Mouse (Mus musculus) midbrain, embryonic 11.5 days (tissue): ENCODE measurements around the gene Baz2a. TPM values are rescaled to one million over a fixed set of nuclear protein-coding genes. Genes with fewer than 3 reads are reported as not detected.

ENCODE experiments used
- ATAC-seq: fragments of 200-750 bp; cut with Nextera tagmentation; 2 replicates; pipeline ENCODE4 v1.8.0; 2017; ENCODE audit warnings: moderate TSS enrichment, moderate library complexity; ENCODE audit not compliant: low FRiP score
- DNase-seq: peaks from one replicate; pipeline ENCODE4 v3.0.0; 2015; ENCODE audit warnings: low spot score; ENCODE audit errors: missing footprints
- H3K27ac ChIP-seq: fragments of 300-500 bp; sonication (generic); 2 replicates; pipeline ENCODE4 v1.5.1; 2014; ENCODE audit warnings: low read depth, low read length
- H3K27me3 ChIP-seq: fragments of 300-500 bp; sonication (generic); 2 replicates; pipeline ENCODE4 v1.6.1; 2014; ENCODE audit warnings: mild to moderate bottlenecking, low read length, moderate library complexity, mixed read lengths; ENCODE audit not compliant: control insufficient read depth, insufficient read depth
- H3K36me3 ChIP-seq: fragments of 300-500 bp; sonication (generic); 2 replicates; pipeline ENCODE4 v1.6.1; 2014; ENCODE audit warnings: mild to moderate bottlenecking, low read length, moderate library complexity, mixed read lengths; ENCODE audit not compliant: control insufficient read depth, insufficient read depth
- H3K4me1 ChIP-seq: fragments of 300-500 bp; sonication (generic); 2 replicates; pipeline ENCODE4 v1.6.1; 2014; ENCODE audit warnings: low read length; ENCODE audit not compliant: control insufficient read depth, insufficient read depth
- H3K4me2 ChIP-seq: fragments of 300-500 bp; sonication (generic); 2 replicates; pipeline ENCODE4 v1.6.1; 2014; ENCODE audit warnings: mild to moderate bottlenecking, moderate library complexity
- H3K4me3 ChIP-seq: fragments of 300-500 bp; sonication (generic); 2 replicates; pipeline ENCODE4 v1.5.1; 2014; ENCODE audit warnings: low read depth, low read length
- H3K9ac ChIP-seq: fragments of 300-500 bp; sonication (generic); 2 replicates; pipeline ENCODE4 v1.6.1; 2014; ENCODE audit warnings: low read length
- H3K9me3 ChIP-seq: fragments of 300-500 bp; sonication (generic); 2 replicates; pipeline ENCODE4 v1.6.1; 2016; ENCODE audit warnings: low read length; ENCODE audit not compliant: control insufficient read depth
- WGBS: fragments of 180-500 bp; shearing (Covaris S2); extraction: QIAGEN DNeasy Blood & Tissue Kit; methylation state at CpG from one replicate; pipeline ENCODE4 v1.1.7; 2014; 5-methylcytosine and 5-hydroxymethylcytosine counted together
- polyA plus RNA-seq: library from polyadenylated mRNA; unstranded; fragments of >200 nt; fragmentation: Nextera tagmentation; extraction: Ambion mirVana; gene quantifications from 2 replicates; pipeline ENCODE4 v1.2.1, GENCODE M21; 2014

Baz2a gene
- polyA plus RNA-seq, 1 experiment from 2014 or later, result 21.0 TPM

DNA sequence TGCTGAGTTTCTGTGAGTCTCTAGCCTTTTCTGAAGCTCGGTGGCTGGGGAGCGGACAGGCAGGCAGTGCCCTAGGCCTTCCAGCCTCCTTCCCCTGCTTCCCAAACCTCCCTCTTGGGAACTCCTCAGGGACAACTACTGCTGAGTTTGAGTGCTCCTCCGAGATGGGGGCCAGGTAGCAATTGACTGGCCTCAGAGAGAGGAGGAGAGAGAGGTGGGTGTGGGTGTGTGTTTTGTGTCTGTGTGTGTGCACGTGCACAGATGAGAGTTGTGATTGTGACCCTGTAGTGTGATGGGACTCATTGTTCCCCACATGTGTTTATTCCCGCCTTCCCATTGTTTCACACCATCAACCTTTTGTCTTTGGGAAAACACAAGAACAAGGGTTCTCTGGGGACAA lies 36.1 kb downstream of the Baz2a start:
- no peak overlapping the region for H3K9ac ChIP-seq
- no peak for ATAC-seq
- DNase-seq, result no peak
- H3K4me2 ChIP-seq, result no peak overlapping the region
- H3K4me3 ChIP-seq, result no peak overlapping the region
- 84% methylated on average over 5 of the region's 5 CpGs for WGBS
- H3K27me3 ChIP-seq, result no peaks in the 10 kb centered on the region
- H3K27ac ChIP-seq, result no peak overlapping the region
- no peaks in the 10 kb centered on the region for H3K9me3 ChIP-seq
- no peaks in the 10 kb centered on the region for H3K4me1 ChIP-seq
- peaks cover 42% of the 10 kb centered on the region for H3K36me3 ChIP-seq

DNA sequence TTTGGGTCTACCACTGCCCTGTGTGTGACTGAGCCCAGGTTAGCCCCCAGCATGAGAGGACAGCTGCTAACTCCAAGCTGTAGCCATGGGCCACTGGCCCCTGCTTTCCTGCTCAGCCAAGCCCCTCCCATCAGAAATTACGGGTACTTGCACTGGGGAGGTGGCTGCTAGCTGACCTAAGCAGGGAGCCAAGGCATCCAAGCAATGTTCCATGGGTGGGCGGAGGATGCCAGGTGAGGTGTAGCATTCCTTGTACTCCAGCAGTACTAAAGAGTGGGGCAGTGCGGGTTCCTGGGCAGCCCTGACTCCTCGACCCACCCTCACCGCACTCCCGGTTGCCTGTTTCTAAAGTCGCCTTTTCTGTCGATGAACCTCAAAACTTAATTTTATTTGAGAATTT lies 36.8 kb downstream of the Baz2a start:
- 93% methylated on average over 8 of the region's 8 CpGs for WGBS
- no peak overlapping the region for H3K9ac ChIP-seq
- peaks cover 38% of the 10 kb centered on the region for H3K36me3 ChIP-seq
- H3K4me2 ChIP-seq, result no peak overlapping the region
- DNase-seq, result no peak
- H3K4me3 ChIP-seq, result no peak overlapping the region
- H3K9me3 ChIP-seq, result no peaks in the 10 kb centered on the region
- no peak overlapping the region for H3K27ac ChIP-seq
- H3K27me3 ChIP-seq, result no peaks in the 10 kb centered on the region
- ATAC-seq, result no peak
- no peaks in the 10 kb centered on the region for H3K4me1 ChIP-seq

DNA sequence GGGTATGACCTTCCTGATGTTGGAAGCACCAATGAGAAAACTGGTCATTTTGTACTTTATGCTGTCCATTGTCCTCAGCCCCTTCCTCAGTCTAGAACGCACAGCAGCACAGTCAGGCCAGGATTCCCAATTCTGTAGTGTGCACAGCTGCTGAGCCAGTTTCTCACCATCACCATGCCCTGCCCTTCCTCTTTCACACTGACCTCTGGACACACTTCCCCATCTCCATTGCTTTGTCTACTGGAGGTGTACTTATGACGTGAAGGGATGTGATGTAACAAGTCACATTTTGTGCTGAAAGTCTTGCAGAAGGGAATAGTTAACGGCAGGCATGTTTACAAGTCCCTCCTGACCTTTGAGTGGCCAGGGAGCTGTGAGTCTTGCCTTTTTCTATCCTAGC lies 39.9 kb downstream of the Baz2a start:
- ATAC-seq (no peak), DNase-seq (no peak)
- H3K4me1 ChIP-seq, result no peaks in the 10 kb centered on the region
- no peak overlapping the region for H3K9ac ChIP-seq
- peaks cover 14% of the 10 kb centered on the region for H3K36me3 ChIP-seq
- no peaks in the 10 kb centered on the region for H3K27me3 ChIP-seq
- no peak overlapping the region for H3K4me3 ChIP-seq
- H3K27ac ChIP-seq, result no peak overlapping the region
- no peak overlapping the region for H3K4me2 ChIP-seq
- WGBS, result 72% methylated on average over 3 of the region's 3 CpGs
- no peaks in the 10 kb centered on the region for H3K9me3 ChIP-seq

DNA sequence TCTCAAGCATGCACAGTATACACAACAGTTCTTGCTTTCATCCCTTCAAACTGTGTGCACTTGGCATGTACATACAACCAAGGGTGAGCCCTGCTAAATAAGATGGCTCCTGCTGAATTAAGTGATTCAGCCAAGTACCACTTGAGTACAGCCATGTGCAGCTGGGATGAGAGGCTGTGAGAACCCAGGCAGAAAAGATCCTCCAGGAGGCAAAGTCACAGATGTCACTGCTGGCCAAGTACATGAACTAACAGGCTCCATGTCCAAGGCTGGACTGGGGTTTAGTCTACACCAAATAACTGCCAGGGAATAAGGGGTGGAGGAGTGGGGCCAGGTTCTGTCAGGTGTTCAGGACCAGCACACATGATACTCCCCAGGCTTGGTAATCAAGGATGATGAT lies 40.4 kb downstream of the Baz2a start:
- Histone ChIP-seq H3K27ac (no peak overlapping the region), H3K36me3 (peaks cover 10% of the 10 kb centered on the region), H3K4me2 (no peak overlapping the region)

DNA sequence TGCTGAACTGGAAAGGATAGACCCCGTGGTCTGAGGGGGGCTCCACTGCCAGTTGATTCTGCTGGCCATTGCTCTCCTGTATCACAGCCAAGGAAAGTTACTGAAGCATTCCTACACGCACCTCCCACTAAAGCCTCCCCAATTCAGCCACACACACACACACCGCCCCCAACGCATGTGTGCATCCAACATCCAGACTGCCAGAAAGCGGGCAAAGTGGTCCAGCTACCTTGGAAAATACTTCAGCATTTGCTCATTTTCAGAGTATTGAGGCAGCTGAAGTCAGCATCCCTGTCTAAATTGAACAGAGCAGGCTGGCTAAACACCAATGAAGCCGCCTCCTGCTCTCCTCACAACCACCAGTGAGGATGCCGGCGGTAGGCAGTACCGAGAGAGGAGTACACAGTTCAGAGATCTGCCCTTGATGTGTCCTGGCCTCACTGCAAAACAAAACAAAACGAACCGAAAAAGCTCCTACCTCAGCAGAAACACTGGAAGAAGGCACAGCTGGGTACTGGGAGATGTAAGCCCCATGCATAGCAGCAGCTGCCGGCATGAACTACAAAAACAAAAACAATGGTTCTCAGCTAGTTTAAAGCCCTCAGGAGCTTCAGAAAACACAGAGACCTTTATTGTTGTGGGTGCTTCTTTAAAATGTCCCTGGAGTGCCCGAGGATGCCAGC lies 42.4 kb downstream of the Baz2a start:
- H3K4me1 ChIP-seq, result no peaks in the 10 kb centered on the region
- no peak overlapping the region for H3K4me3 ChIP-seq
- no peaks in the 10 kb centered on the region; the same call in 1 of the 2 replicates for H3K27me3 ChIP-seq
- H3K4me2 ChIP-seq, result no peak overlapping the region
- H3K9me3 ChIP-seq, result no peaks in the 10 kb centered on the region
- H3K9ac ChIP-seq, result no peak overlapping the region
- WGBS, result 41% methylated on average over 13 of the region's 13 CpGs
- peaks cover 4% of the 10 kb centered on the region; the same call in 1 of the 2 replicates for H3K36me3 ChIP-seq
- ATAC-seq (no peak), DNase-seq (no peak)
- H3K27ac ChIP-seq, result no peak overlapping the region

More for the DNA sequence above, 40.4 kb downstream of the Baz2a start:
- Histone ChIP-seq H3K9me3 (no peaks in the 10 kb centered on the region), H3K9ac (no peak overlapping the region), H3K27me3 (no peaks in the 10 kb centered on the region), H3K4me1 (no peaks in the 10 kb centered on the region), H3K4me3 (no peak overlapping the region)
- ATAC-seq, result no peak
- no peak for DNase-seq

DNA sequence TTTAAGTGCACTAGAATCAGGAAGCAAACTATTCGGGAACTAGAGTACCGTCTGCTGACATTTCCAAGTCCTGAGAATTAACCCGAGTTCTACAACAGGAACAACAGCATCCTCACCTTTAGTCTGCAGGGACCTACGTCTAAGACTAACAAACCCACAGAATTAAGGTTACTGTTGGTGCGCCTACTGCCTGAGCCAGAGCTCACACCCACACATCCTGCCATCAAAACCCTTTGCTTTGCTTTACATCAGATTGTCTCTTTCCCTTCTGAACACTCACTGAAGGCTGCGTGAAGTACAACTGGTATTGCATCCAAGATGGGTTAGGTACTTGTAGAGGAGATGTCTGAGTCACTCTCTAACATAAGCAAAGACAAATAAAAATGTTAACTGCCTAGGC lies 44.0 kb downstream of the Baz2a start:
- H3K36me3 ChIP-seq, result no peaks in the 10 kb centered on the region; the same call in 1 of the 2 replicates
- no peaks in the 10 kb centered on the region for H3K4me1 ChIP-seq
- no peak overlapping the region for H3K9ac ChIP-seq
- no peaks in the 10 kb centered on the region; the same call in 1 of the 2 replicates for H3K27me3 ChIP-seq
- H3K27ac ChIP-seq, result no peak overlapping the region
- no peak overlapping the region for H3K4me2 ChIP-seq
- H3K4me3 ChIP-seq, result no peak overlapping the region
- DNase-seq (no peak), ATAC-seq (no peak)
- no peaks in the 10 kb centered on the region for H3K9me3 ChIP-seq
- WGBS, result 93% methylated on average over 6 of the region's 6 CpGs

DNA sequence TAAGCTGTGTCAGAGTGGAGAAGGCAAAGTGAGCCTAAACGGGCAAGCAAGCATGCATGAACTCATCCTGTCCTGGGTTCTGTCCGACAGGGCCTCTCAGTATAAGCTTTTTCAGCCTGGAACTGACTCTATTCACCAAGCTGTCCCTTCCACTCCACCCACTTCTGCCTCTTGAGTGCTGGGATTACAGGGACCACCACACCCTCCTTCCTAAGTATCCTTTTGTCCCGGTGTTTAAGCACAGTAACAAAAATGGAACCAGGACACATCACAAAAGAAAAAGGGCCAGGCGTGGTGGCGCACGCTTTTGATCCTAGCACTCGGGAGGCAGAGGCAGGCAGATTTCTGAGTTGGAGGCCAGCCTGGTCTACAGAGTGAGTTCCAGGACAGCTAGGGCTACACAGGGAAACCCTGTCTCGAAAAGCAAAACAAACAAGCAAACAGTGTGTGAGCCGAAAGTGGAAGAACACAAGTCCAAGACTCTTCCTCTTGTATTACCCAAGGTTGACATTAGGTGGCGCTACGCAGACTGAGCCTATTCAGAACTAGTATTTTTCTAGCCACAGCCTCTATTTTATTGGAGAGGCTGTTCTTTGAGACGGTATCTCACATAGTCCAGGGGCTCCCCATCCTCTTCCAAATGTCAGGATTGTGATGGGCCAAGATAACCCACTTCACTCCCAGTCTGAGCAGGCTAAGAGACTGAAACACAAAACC lies 49.0 kb downstream of the Baz2a start:
- Histone ChIP-seq H3K4me2 (no peak overlapping the region), H3K4me3 (no peak overlapping the region), H3K9ac (no peak overlapping the region), H3K27me3 (no peaks in the 10 kb centered on the region; the same call in 1 of the 2 replicates), H3K9me3 (no peaks in the 10 kb centered on the region), H3K36me3 (peaks cover 3% of the 10 kb centered on the region), H3K27ac (no peak overlapping the region), H3K4me1 (no peaks in the 10 kb centered on the region)
- WGBS, result 72% methylated on average over 12 of the region's 12 CpGs
- ATAC-seq (no peak), DNase-seq (peak; percentile 92)

DNA sequence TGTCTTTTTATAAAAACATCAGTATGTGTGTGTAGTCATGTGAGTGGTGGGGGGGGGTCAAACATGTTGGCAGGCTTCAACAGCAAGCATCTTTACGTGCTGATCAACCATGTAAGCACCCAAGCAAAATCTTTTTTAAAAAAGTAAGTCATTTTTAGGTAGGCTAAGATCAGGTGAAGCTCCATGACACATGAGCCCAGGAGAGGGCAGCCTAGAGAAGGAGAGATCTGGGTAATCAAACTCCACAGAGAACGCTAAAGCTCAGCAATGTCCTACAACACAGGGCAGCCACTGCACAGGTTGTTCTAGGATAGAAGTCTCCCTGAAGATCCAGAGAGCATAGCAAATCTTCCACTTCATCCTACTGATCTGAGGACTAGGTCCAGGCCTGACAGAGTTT lies 50.8 kb downstream of the Baz2a start:
- H3K27me3 ChIP-seq, result no peaks in the 10 kb centered on the region; the same call in 1 of the 2 replicates
- no peaks in the 10 kb centered on the region for H3K9me3 ChIP-seq
- no peak for ATAC-seq
- no peak overlapping the region for H3K9ac ChIP-seq
- H3K4me2 ChIP-seq, result no peak overlapping the region
- H3K27ac ChIP-seq, result no peak overlapping the region
- peaks cover 3% of the 10 kb centered on the region for H3K36me3 ChIP-seq
- 64% methylated on average over 2 of the region's 2 CpGs for WGBS
- H3K4me3 ChIP-seq, result no peak overlapping the region
- no peaks in the 10 kb centered on the region for H3K4me1 ChIP-seq
- DNase-seq, result no peak

DNA sequence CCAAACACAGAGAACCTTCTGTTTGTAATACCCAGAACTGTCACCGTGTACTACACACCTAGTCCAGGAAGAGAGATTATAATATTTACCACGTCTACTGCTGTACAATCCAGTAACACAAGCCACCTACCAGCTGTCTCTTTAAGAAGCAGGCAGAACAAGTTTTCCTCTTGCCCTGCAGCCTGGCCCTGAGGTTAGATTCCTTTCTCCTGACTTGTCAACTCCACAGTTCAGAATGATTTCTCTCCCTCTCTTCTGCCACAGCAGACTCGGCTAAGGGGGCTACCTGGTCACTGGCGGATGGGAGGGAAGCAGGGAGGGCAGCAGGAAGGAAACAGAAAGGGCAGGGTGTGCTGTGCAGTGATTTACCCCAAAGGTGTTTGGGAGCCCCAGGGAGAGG lies 52.3 kb downstream of the Baz2a start:
- Histone ChIP-seq H3K4me1 (no peaks in the 10 kb centered on the region), H3K4me2 (no peak overlapping the region), H3K4me3 (no peak overlapping the region), H3K36me3 (peaks cover 3% of the 10 kb centered on the region; the same call in 1 of the 2 replicates), H3K9ac (no peak overlapping the region), H3K27ac (no peak overlapping the region), H3K9me3 (no peaks in the 10 kb centered on the region), H3K27me3 (no peaks in the 10 kb centered on the region)
- ATAC-seq, result no peak
- no peak for DNase-seq
- WGBS, result 85% methylated on average over 4 of the region's 4 CpGs
